ENCODE assay signal across 34 mouse cellular contexts in the genomic region with DNA sequence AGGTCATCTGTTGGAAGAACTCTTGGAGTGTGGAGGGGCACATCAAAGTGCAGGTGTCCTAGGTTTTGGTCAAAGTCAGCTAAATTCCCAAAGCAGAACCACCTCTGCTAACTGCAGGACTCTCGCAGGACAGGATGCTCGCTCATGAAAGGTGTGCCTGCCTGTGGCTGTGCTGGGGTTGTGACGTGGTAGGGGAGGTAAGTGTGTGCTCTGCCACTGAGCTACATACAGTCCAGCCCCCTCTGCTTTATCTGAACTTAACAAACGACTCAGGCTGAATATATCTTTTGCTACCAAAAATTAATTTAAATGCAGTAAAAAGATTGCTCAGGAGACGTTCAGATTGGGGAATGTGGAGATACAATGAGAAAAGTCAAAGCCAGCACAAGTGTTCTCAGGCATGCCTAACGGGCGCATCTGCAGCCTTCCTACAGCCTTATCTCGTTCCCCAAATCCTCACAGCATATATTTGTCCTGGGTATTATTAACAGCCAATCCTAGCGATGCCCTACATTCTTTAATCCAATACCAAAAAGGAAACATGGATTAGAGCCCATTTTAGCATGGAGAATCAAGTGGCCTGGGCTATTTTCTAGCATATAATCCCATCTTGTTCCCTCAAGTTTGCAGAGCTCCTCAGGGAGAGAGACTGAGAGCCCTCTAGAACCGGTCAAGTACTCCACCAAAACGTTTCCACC. TPM values are rescaled to one million over a fixed set of nuclear protein-coding genes. Genes with fewer than 3 reads are reported as not detected.
DNase-seq lines count a peak whose midpoint lies in the region; ATAC-seq and TF ChIP-seq lines count a peak whose summit lies in the region.
"Had no signal": no experiment of that assay in that cellular context is flagged by ENCODE, and none has a peak within 500 bp of the region (broad histone marks: within the 10 kb centered on the region; RNA-seq: fewer than 3 reads in every experiment).

No protein-coding gene starts in this region.

- 45% methylated on average over 11 of the region's 11 CpGs for WGBS in heart, embryonic 13.5 days

- no peak for DNase-seq in heart, postnatal 25 days (ENCODE audit: low spot score)
- no peak for DNase-seq in left cerebral cortex, adult 2 months (ENCODE audit: extremely low spot score in 1 of 2, low spot score in 2 of 2)
- no peak for DNase-seq in left cerebral cortex, postnatal 14 days (ENCODE audit: low spot score in 2 of 2)
- peak; percentile 7 for DNase-seq in c-Kit-positive CD71-positive TER-119-negative erythroid progenitor cells, embryonic 14.5 days (ENCODE audit: low read depth)
- no peak for DNase-seq in ovary, postnatal 10 days (ENCODE audit: low spot score)
- no peak for DNase-seq in spleen, postnatal 10 days (ENCODE audit: low spot score in 2 of 2)
- DNase-seq: adrenal gland, postnatal 36 days; B cell, adult 2 months; cerebellum, adult 11 months; cerebellum, adult 9-11 months; gastrocnemius, postnatal 36 days; heart, adult 2 months; heart, postnatal 10 days; kidney, adult 2 months; kidney, postnatal 36 days; layer of hippocampus, postnatal 36 days; liver, postnatal 0 days; lung, postnatal 36 days; right cerebral cortex, postnatal 14 days had no signal

- peak overlapping the region; percentile 36; the same call in 1 of the 2 replicates for H3K27ac ChIP-seq in heart, embryonic 13.5 days (replicated peaks)
- peak overlapping the region; percentile 55 for H3K27ac ChIP-seq in left cerebral cortex, adult 2 months
- H3K27ac ChIP-seq: embryonic facial prominence, embryonic 13.5 days; forebrain, embryonic 10.5 days; heart, adult 2 months; hindbrain, embryonic 12.5 days; hindbrain, postnatal 0 days; intestine, embryonic 15.5 days; limb, embryonic 12.5 days; midbrain, embryonic 13.5 days; neural tube, embryonic 15.5 days; stomach, embryonic 15.5 days had no signal

- intact Hi-C loops in heart, postnatal 25 days (cut with DNase I), result no loop called here
- intact Hi-C loops in left cerebral cortex, adult 2 months (cut with DNase I), result no loop called here
- intact Hi-C loops in left cerebral cortex, postnatal 14 days (cut with DNase I), result no loop called here

- no peak overlapping the region for H3K4me2 ChIP-seq in heart, embryonic 13.5 days
- H3K4me2 ChIP-seq: embryonic facial prominence, embryonic 13.5 days; hindbrain, embryonic 12.5 days; intestine, embryonic 15.5 days; limb, embryonic 12.5 days; midbrain, embryonic 13.5 days; neural tube, embryonic 15.5 days; stomach, embryonic 15.5 days had no signal

- 0 out of 2 replicates have a peak, but pooled peaks cover 2% of the 10 kb centered on the region for H3K36me3 ChIP-seq in heart, embryonic 13.5 days
- H3K36me3 ChIP-seq: embryonic facial prominence, embryonic 13.5 days; forebrain, embryonic 10.5 days; hindbrain, embryonic 12.5 days; intestine, embryonic 15.5 days; limb, embryonic 12.5 days; midbrain, embryonic 13.5 days; neural tube, embryonic 15.5 days; stomach, embryonic 15.5 days had no signal

- ATAC-seq in heart, embryonic 13.5 days (ENCODE audit: extremely low read depth, insufficient number of reproducible peaks, low FRiP score, low TSS enrichment), result no peak
- peak; percentile 83 for ATAC-seq in megakaryocyte progenitor cell, adult 5-6 weeks (replicated peaks; ENCODE audit: poor library complexity)
- ATAC-seq: forebrain, embryonic 16.5 days; hindbrain, postnatal 0 days; intestine, embryonic 15.5 days; liver, postnatal 0 days; midbrain, embryonic 13.5 days had no signal

- H3K9me3 ChIP-seq in heart, embryonic 13.5 days, result no peaks in the 10 kb centered on the region
- H3K9me3 ChIP-seq: embryonic facial prominence, embryonic 13.5 days; forebrain, embryonic 10.5 days; hindbrain, embryonic 12.5 days; intestine, embryonic 15.5 days; limb, embryonic 12.5 days; megakaryocyte, embryonic 14.5 days; midbrain, embryonic 13.5 days; neural tube, embryonic 15.5 days; stomach, embryonic 15.5 days had no signal

- peak overlapping the region; percentile 28; the same call in 1 of the 2 replicates for H3K9ac ChIP-seq in heart, embryonic 13.5 days
- H3K9ac ChIP-seq: embryonic facial prominence, embryonic 13.5 days; hindbrain, embryonic 12.5 days; intestine, embryonic 15.5 days; limb, embryonic 12.5 days; liver, postnatal 0 days; midbrain, embryonic 13.5 days; neural tube, embryonic 15.5 days; stomach, embryonic 15.5 days had no signal

- H3K4me3 ChIP-seq in heart, embryonic 13.5 days, result no peak overlapping the region
- no peak overlapping the region for H3K4me3 ChIP-seq in left cerebral cortex, adult 2 months
- H3K4me3 ChIP-seq: embryonic facial prominence, embryonic 13.5 days; forebrain, embryonic 10.5 days; heart, adult 2 months; hindbrain, embryonic 12.5 days; intestine, embryonic 15.5 days; limb, embryonic 12.5 days; megakaryocyte, embryonic 14.5 days; midbrain, embryonic 13.5 days; neural tube, embryonic 15.5 days; stomach, embryonic 15.5 days had no signal

- no peaks in the 10 kb centered on the region for H3K27me3 ChIP-seq in heart, embryonic 13.5 days (replicated peaks)
- H3K27me3 ChIP-seq: embryonic facial prominence, embryonic 13.5 days; hindbrain, embryonic 12.5 days; intestine, embryonic 15.5 days; limb, embryonic 12.5 days; midbrain, embryonic 13.5 days; neural tube, embryonic 15.5 days; stomach, embryonic 15.5 days had no signal

- no peak for TF ChIP-seq CTCF in left cerebral cortex, adult 2 months (IDR thresholded peaks at IDR 0.05)

- H3K4me1 ChIP-seq in heart, embryonic 13.5 days, result peaks cover 38% of the 10 kb centered on the region

RNA-seq across cellular contexts. Expression of a gene that starts 17.9 kb away (rescaled TPM):
- 23.6 and 24.8 TPM in 2 replicates for polyA plus RNA-seq in heart, embryonic 13.5 days (2015; fragmentation: Nextera tagmentation; extraction: Ambion mirVana)
- total RNA-seq in heart, postnatal 25 days (2021), result 10 to 100 TPM; 11.0 to 11.7 TPM
- 100 to 1,000 TPM; 947 to 984 TPM for total RNA-seq in left cerebral cortex, adult 2 months (2021)
- total RNA-seq in left cerebral cortex, postnatal 14 days (2021), result 1,000 to 10,000 TPM; 1,032 to 1,038 TPM
- total RNA-seq in megakaryocyte progenitor cell, adult 5-6 weeks (2015), result 2.9 and 4.7 TPM in 2 replicates
- 1.6 and 3.7 TPM in 2 replicates for total RNA-seq in megakaryocyte progenitor cell, adult 5-6 weeks (2017)

RNA-seq across cellular contexts. Expression of a gene that starts 44.9 kb away (rescaled TPM):
- polyA plus RNA-seq in heart, embryonic 13.5 days (2015; fragmentation: Nextera tagmentation; extraction: Ambion mirVana), result 0.20 and 0.45 TPM in 2 replicates
- total RNA-seq in heart, postnatal 25 days (2021), result not detected
- total RNA-seq in left cerebral cortex, adult 2 months (2021), result under 1 TPM; 0.20 to 0.61 TPM
- under 1 TPM in 1 of 2 experiments, not detected in 1; 0.33 TPM for total RNA-seq in left cerebral cortex, postnatal 14 days (2021)
- total RNA-seq in megakaryocyte progenitor cell, adult 5-6 weeks (2015), result not detected in 2 replicates
- not detected in 2 replicates for total RNA-seq in megakaryocyte progenitor cell, adult 5-6 weeks (2017)
- total RNA-seq: adrenal gland, postnatal 36 days; gastrocnemius, postnatal 36 days; heart, adult 2 months; left cerebral cortex, postnatal 10 days; liver, adult 2 months had no signal
- polyA plus RNA-seq: kidney, adult 2 months; liver, adult 2 months; liver, postnatal 0 days had no signal

RNA-seq across cellular contexts. Expression of a gene that starts 46.8 kb away (rescaled TPM):
- 46.4 and 47.1 TPM in 2 replicates for polyA plus RNA-seq in heart, embryonic 13.5 days (2015; fragmentation: Nextera tagmentation; extraction: Ambion mirVana)
- 10 to 100 TPM; 23.8 to 31.9 TPM for total RNA-seq in heart, postnatal 25 days (2021)
- total RNA-seq in left cerebral cortex, adult 2 months (2021), result 10 to 100 TPM; 24.4 to 31.4 TPM
- total RNA-seq in left cerebral cortex, postnatal 14 days (2021), result 10 to 100 TPM; 20.0 to 21.0 TPM
- total RNA-seq in megakaryocyte progenitor cell, adult 5-6 weeks (2015), result 3.3 and 3.5 TPM in 2 replicates
- total RNA-seq in megakaryocyte progenitor cell, adult 5-6 weeks (2017), result 6.5 and 6.8 TPM in 2 replicates

RNA-seq across cellular contexts. Expression of a gene that starts 53.5 kb away (rescaled TPM):
- polyA plus RNA-seq in heart, embryonic 13.5 days (2015; fragmentation: Nextera tagmentation; extraction: Ambion mirVana), result 3.9 and 4.4 TPM in 2 replicates
- 1 to 10 TPM; 2.6 to 4.2 TPM for total RNA-seq in heart, postnatal 25 days (2021)
- total RNA-seq in left cerebral cortex, adult 2 months (2021), result 1 to 10 TPM; 7.9 to 9.3 TPM
- 1 to 10 TPM; 6.1 to 7.6 TPM for total RNA-seq in left cerebral cortex, postnatal 14 days (2021)
- 2.7 and 2.9 TPM in 2 replicates for total RNA-seq in megakaryocyte progenitor cell, adult 5-6 weeks (2015)
- total RNA-seq in megakaryocyte progenitor cell, adult 5-6 weeks (2017), result 1.4 TPM in 2 replicates

RNA-seq across cellular contexts. Expression of a gene that starts 53.7 kb away (rescaled TPM):
- polyA plus RNA-seq in heart, embryonic 13.5 days (2015; fragmentation: Nextera tagmentation; extraction: Ambion mirVana), result 0.11 and 0.17 TPM in 2 replicates
- under 1 TPM; 0.10 to 0.17 TPM for total RNA-seq in heart, postnatal 25 days (2021)
- under 1 TPM; 0.40 to 0.52 TPM for total RNA-seq in left cerebral cortex, adult 2 months (2021)
- total RNA-seq in left cerebral cortex, postnatal 14 days (2021), result under 1 TPM; 0.23 to 0.35 TPM
- 0.12 TPM in 1 of 2 replicates, not detected in the other for total RNA-seq in megakaryocyte progenitor cell, adult 5-6 weeks (2015)
- 0.41 TPM in 1 of 2 replicates, not detected in the other for total RNA-seq in megakaryocyte progenitor cell, adult 5-6 weeks (2017)
- total RNA-seq: gastrocnemius, postnatal 36 days; heart, postnatal 10 days had no signal

Comparison
In these comparisons a context has a peak if more than half of its experiments do, and no peak if none do; other contexts are left out.
1. RNA of a gene that starts 17.9 kb away (total RNA-seq): 1,032 to 1,038 TPM in left cerebral cortex, postnatal 14 days and 947 to 984 TPM in left cerebral cortex, adult 2 months; 11.0 to 11.7 TPM in heart, postnatal 25 days and 1.6 to 4.7 TPM in megakaryocyte progenitor cell, adult 5-6 weeks; every median in the first group is over 10 times any median in the second.